Comparison of ENCODE assay signal across 14 mouse cellular contexts in genomic region chr1:155322183-155322582, GRCm38 (mm10).
DNase-seq lines count a peak whose midpoint lies in the region; ATAC-seq and TF ChIP-seq lines count a peak whose summit lies in the region.
"Had no signal": no experiment of that assay in that cellular context is flagged by ENCODE, and none has a peak within 500 bp of the region (broad histone marks: within the 10 kb centered on the region; RNA-seq: fewer than 3 reads in every experiment).

No protein-coding gene starts in this region.

- peaks cover 22% of the 10 kb centered on the region for H3K4me1 ChIP-seq in neural tube, embryonic 13.5 days (replicated peaks)
- H3K4me1 ChIP-seq in cerebellum, adult 2 months (ENCODE audit: control insufficient read depth, insufficient read depth, low read length) = no peaks in the 10 kb centered on the region
- H3K4me1 ChIP-seq: heart, embryonic 15.5 days; intestine, embryonic 15.5 days; limb, embryonic 15.5 days had no signal

- no peak overlapping the region for H3K9ac ChIP-seq in neural tube, embryonic 13.5 days
- H3K9ac ChIP-seq: heart, embryonic 15.5 days; intestine, embryonic 15.5 days; limb, embryonic 15.5 days; midbrain, embryonic 15.5 days had no signal

- no peak for ATAC-seq in neural tube, embryonic 13.5 days (ENCODE audit: low read depth)
- ATAC-seq in common myeloid progenitor, adult 5-6 weeks (replicated peaks; ENCODE audit: low read depth, poor library complexity, severe bottlenecking) = peak; percentile 92
- peak; percentile 92 for ATAC-seq in megakaryocyte, adult 5-6 weeks (ENCODE audit: poor library complexity, severe bottlenecking)
- ATAC-seq: intestine, embryonic 15.5 days; midbrain, embryonic 15.5 days had no signal

- H3K4me2 ChIP-seq in neural tube, embryonic 13.5 days = no peak overlapping the region
- H3K4me2 ChIP-seq: heart, embryonic 15.5 days; intestine, embryonic 15.5 days; limb, embryonic 15.5 days; midbrain, embryonic 15.5 days had no signal

- no peaks in the 10 kb centered on the region for H3K9me3 ChIP-seq in neural tube, embryonic 13.5 days
- H3K9me3 ChIP-seq: heart, embryonic 15.5 days; intestine, embryonic 15.5 days; limb, embryonic 15.5 days; midbrain, embryonic 15.5 days had no signal

- no peaks in the 10 kb centered on the region for H3K27me3 ChIP-seq in neural tube, embryonic 13.5 days
- no peaks in the 10 kb centered on the region for H3K27me3 ChIP-seq in cerebellum, adult 2 months (ENCODE audit: control insufficient read depth, insufficient read depth, low read length)
- H3K27me3 ChIP-seq: heart, embryonic 15.5 days; intestine, embryonic 15.5 days; limb, embryonic 15.5 days; midbrain, embryonic 15.5 days had no signal

- H3K4me3 ChIP-seq in neural tube, embryonic 13.5 days = no peak overlapping the region
- H3K4me3 ChIP-seq in cerebellum, adult 2 months (replicated peaks; ENCODE audit: insufficient read depth, low read depth, low read length) = no peak overlapping the region
- H3K4me3 ChIP-seq: heart, embryonic 15.5 days; intestine, embryonic 15.5 days; limb, embryonic 15.5 days; midbrain, embryonic 15.5 days had no signal

- WGBS in neural tube, embryonic 13.5 days = 77% methylated on average over 1 of the region's 1 CpGs
- WGBS in cerebellum, adult 2 months = 98% methylated on average over 1 of the region's 1 CpGs

- no peak for TF ChIP-seq CTCF in cerebellum, adult 2 months (IDR thresholded peaks at IDR 0.05; ENCODE audit: borderline replicate concordance, insufficient read depth, low read depth, low read length)

- H3K36me3 ChIP-seq in neural tube, embryonic 13.5 days = peaks cover 10% of the 10 kb centered on the region
- H3K36me3 ChIP-seq: heart, embryonic 15.5 days; intestine, embryonic 15.5 days; limb, embryonic 15.5 days; midbrain, embryonic 15.5 days had no signal

- peak overlapping the region; percentile 33; the same call in 1 of the 2 replicates for H3K27ac ChIP-seq in neural tube, embryonic 13.5 days (replicated peaks)
- no peak overlapping the region for H3K27ac ChIP-seq in cerebellum, adult 2 months (ENCODE audit: insufficient read depth, low read length)
- H3K27ac ChIP-seq: heart, embryonic 15.5 days; intestine, embryonic 15.5 days; limb, embryonic 15.5 days; midbrain, embryonic 15.5 days had no signal

- TF ChIP-seq POLR2A in cerebellum, adult 2 months (IDR thresholded peaks at IDR 0.05; ENCODE audit: borderline replicate concordance, insufficient read depth, low read length) = no peak

- DNase-seq in neural tube, embryonic 10.5 days (ENCODE audit: extremely low spot score, low spot score) = no peak
- peak; percentile 66 for DNase-seq in yolk sac, embryonic 10.5 days (ENCODE audit: low spot score)
- no peak for DNase-seq in cerebellum, adult 2 months
- DNase-seq in layer of hippocampus, adult 18-20 months (ENCODE audit: low spot score in 2 of 2) = no peak
- DNase-seq in spleen, postnatal 14 days (ENCODE audit: low spot score in 2 of 2) = no peak
- DNase-seq: adrenal gland, adult 2 months; cerebellum, postnatal 14 days had no signal
